Mouse (Mus musculus): Measurements from ENCODE around the gene Mastl. TPM values are rescaled to one million over a fixed set of nuclear protein-coding genes. Genes with fewer than 3 reads are reported as not detected.

Gene Mastl
- polyA plus RNA-seq (2015; fragmentation: Nextera tagmentation; extraction: Ambion mirVana): 8.3 and 8.5 TPM in 2 replicates

GRCm38 (mm10) chr2:23155777-23156607, at the start of gene Mastl, which contains the start of gene Yme1l1:
Gene Mastl, minus strand, starts transcription at chr2:23156024.
Gene Yme1l1, plus strand, starts transcription at chr2:23156369.
- under 1% methylated on average over 61 of the region's 61 CpGs for WGBS (ENCODE audit: insufficient replicate concordance)
- DNase-seq: peak; percentile 96
- Histone ChIP-seq H3K4me2 (peak within 1 kb of the TSS; percentile 73), H3K27me3 (no peaks in the 10 kb centered on the region), H3K4me3 (replicated peaks) (peak within 1 kb of the TSS; percentile 82), H3K27ac (peak within 1 kb of the TSS; percentile 100), H3K4me1 (replicated peaks) (peaks cover 42% of the 10 kb centered on the region), H3K9ac (peak within 1 kb of the TSS; percentile 83), H3K36me3 (peaks cover 6% of the 10 kb centered on the region; the same call in 1 of the 2 replicates), H3K9me3 (replicated peaks) (no peaks in the 10 kb centered on the region)
- peak; percentile 97 for ATAC-seq (ENCODE audit: low read depth)

- Histone ChIP-seq H3K4me1 (replicated peaks) (0 out of 2 replicates have a peak, but pooled peaks cover 5% of the 10 kb centered on the region), H3K36me3 (peaks cover 14% of the 10 kb centered on the region), H3K4me2 (no peak overlapping the region), H3K27me3 (no peaks in the 10 kb centered on the region), H3K9ac (no peak overlapping the region), H3K27ac (no peak overlapping the region), H3K9me3 (replicated peaks) (no peaks in the 10 kb centered on the region), H3K4me3 (replicated peaks) (no peak overlapping the region)
- DNase-seq (no peak), ATAC-seq (ENCODE audit: low read depth) (no peak)
- WGBS (ENCODE audit: insufficient replicate concordance): 48% methylated on average over 15 of the region's 15 CpGs
Measured at GRCm38 (mm10) chr2:23202900-23203670, 47.3 kb upstream of the Mastl start.

GRCm38 (mm10) chr2:23201034-23201433, 45.2 kb upstream of the Mastl start:
- peaks cover 23% of the 10 kb centered on the region for H3K36me3 ChIP-seq
- H3K27ac ChIP-seq: no peak overlapping the region
- H3K9me3 ChIP-seq (replicated peaks): no peaks in the 10 kb centered on the region
- H3K9ac ChIP-seq: no peak overlapping the region
- no peak overlapping the region for H3K4me3 ChIP-seq (replicated peaks)
- 0 out of 2 replicates have a peak, but pooled peaks cover 5% of the 10 kb centered on the region for H3K4me1 ChIP-seq (replicated peaks)
- H3K4me2 ChIP-seq: no peak overlapping the region
- H3K27me3 ChIP-seq: no peaks in the 10 kb centered on the region
- 63% methylated on average over 1 of the region's 1 CpGs for WGBS (ENCODE audit: insufficient replicate concordance)
- DNase-seq: no peak
- ATAC-seq (ENCODE audit: low read depth): no peak

GRCm38 (mm10) chr2:23194366-23194765, 38.5 kb upstream of the Mastl start:
- Histone ChIP-seq H3K27ac (no peak overlapping the region), H3K4me1 (replicated peaks) (no peaks in the 10 kb centered on the region), H3K9me3 (replicated peaks) (no peaks in the 10 kb centered on the region), H3K4me3 (replicated peaks) (no peak overlapping the region), H3K36me3 (peaks cover 68% of the 10 kb centered on the region), H3K27me3 (no peaks in the 10 kb centered on the region), H3K9ac (no peak overlapping the region), H3K4me2 (no peak overlapping the region)
- DNase-seq: no peak
- 80% methylated on average over 1 of the region's 1 CpGs for WGBS (ENCODE audit: insufficient replicate concordance)
- ATAC-seq (ENCODE audit: low read depth): no peak

- Histone ChIP-seq H3K4me1 (replicated peaks) (no peaks in the 10 kb centered on the region), H3K27ac (no peak overlapping the region), H3K36me3 (peaks cover 64% of the 10 kb centered on the region), H3K9ac (no peak overlapping the region), H3K27me3 (no peaks in the 10 kb centered on the region), H3K9me3 (replicated peaks) (no peaks in the 10 kb centered on the region), H3K4me2 (no peak overlapping the region), H3K4me3 (replicated peaks) (no peak overlapping the region)
- WGBS (ENCODE audit: insufficient replicate concordance): 71% methylated on average over 3 of the region's 3 CpGs
- ATAC-seq (ENCODE audit: low read depth): no peak
- DNase-seq: no peak
Measured at GRCm38 (mm10) chr2:23172305-23172704, 16.5 kb upstream of the Mastl start.

GRCm38 (mm10) chr2:23156608-23157081, 821 bp upstream of the Mastl start:
- H3K27ac ChIP-seq: peak overlapping the region; percentile 100
- peak; percentile 4; the same call in 1 of the 2 replicates for ATAC-seq (ENCODE audit: low read depth)

GRCm38 (mm10) chr2:23155199-23155621, 614 bp downstream of the Mastl start:
- H3K36me3 ChIP-seq: peaks cover 12% of the 10 kb centered on the region; the same call in 1 of the 2 replicates
- no peak for DNase-seq
- peak overlapping the region; percentile 82 for H3K4me3 ChIP-seq (replicated peaks)
- H3K9me3 ChIP-seq (replicated peaks): no peaks in the 10 kb centered on the region
- peak overlapping the region; percentile 100 for H3K27ac ChIP-seq
- H3K9ac ChIP-seq: peak overlapping the region; percentile 83
- H3K4me1 ChIP-seq (replicated peaks): peaks cover 42% of the 10 kb centered on the region
- peak overlapping the region; percentile 73 for H3K4me2 ChIP-seq
- H3K27me3 ChIP-seq: no peaks in the 10 kb centered on the region
- peak; percentile 27 for ATAC-seq (ENCODE audit: low read depth)
- WGBS (ENCODE audit: insufficient replicate concordance): 3% methylated on average over 5 of the region's 5 CpGs

More at GRCm38 (mm10) chr2:23156608-23157081, 821 bp upstream of the Mastl start:
- no peaks in the 10 kb centered on the region for H3K9me3 ChIP-seq (replicated peaks)
- no peak for DNase-seq
- WGBS (ENCODE audit: insufficient replicate concordance): 0% methylated on average over 17 of the region's 17 CpGs
- H3K4me1 ChIP-seq (replicated peaks): peaks cover 42% of the 10 kb centered on the region
- H3K4me2 ChIP-seq: peak overlapping the region; percentile 73
- H3K27me3 ChIP-seq: no peaks in the 10 kb centered on the region
- H3K9ac ChIP-seq: peak overlapping the region; percentile 77
- H3K4me3 ChIP-seq (replicated peaks): peak overlapping the region; percentile 82
- peaks cover 7% of the 10 kb centered on the region for H3K36me3 ChIP-seq

- Histone ChIP-seq H3K4me2 (no peak overlapping the region), H3K4me3 (replicated peaks) (no peak overlapping the region), H3K9me3 (replicated peaks) (no peaks in the 10 kb centered on the region), H3K27ac (no peak overlapping the region), H3K36me3 (peaks cover 33% of the 10 kb centered on the region), H3K9ac (no peak overlapping the region), H3K27me3 (no peaks in the 10 kb centered on the region), H3K4me1 (replicated peaks) (no peaks in the 10 kb centered on the region)
- ATAC-seq (ENCODE audit: low read depth) (no peak), DNase-seq (no peak)
Measured at GRCm38 (mm10) chr2:23119573-23119972, 36.3 kb downstream of the Mastl start.

GRCm38 (mm10) chr2:23102266-23102665, 53.6 kb downstream of the Mastl start:
- no peaks in the 10 kb centered on the region for H3K4me1 ChIP-seq (replicated peaks)
- H3K27ac ChIP-seq: no peak overlapping the region
- H3K27me3 ChIP-seq: no peaks in the 10 kb centered on the region
- no peak for ATAC-seq (ENCODE audit: low read depth)
- no peak overlapping the region for H3K9ac ChIP-seq
- peaks cover 9% of the 10 kb centered on the region; the same call in 1 of the 2 replicates for H3K36me3 ChIP-seq
- H3K4me2 ChIP-seq: no peak overlapping the region
- DNase-seq: no peak
- H3K9me3 ChIP-seq (replicated peaks): no peaks in the 10 kb centered on the region
- H3K4me3 ChIP-seq (replicated peaks): no peak overlapping the region

- Histone ChIP-seq H3K9ac (no peak overlapping the region), H3K9me3 (replicated peaks) (no peaks in the 10 kb centered on the region), H3K27ac (no peak overlapping the region), H3K27me3 (no peaks in the 10 kb centered on the region), H3K4me2 (no peak overlapping the region), H3K4me1 (replicated peaks) (no peaks in the 10 kb centered on the region), H3K4me3 (replicated peaks) (no peak overlapping the region), H3K36me3 (peaks cover 27% of the 10 kb centered on the region)
- no peak for ATAC-seq (ENCODE audit: low read depth)
- no peak for DNase-seq
Measured at GRCm38 (mm10) chr2:23097028-23097427, 58.8 kb downstream of the Mastl start.

GRCm38 (mm10) chr2:23092216-23092615, 63.6 kb downstream of the Mastl start:
- no peak overlapping the region for H3K4me3 ChIP-seq (replicated peaks)
- ATAC-seq (ENCODE audit: low read depth) (no peak), DNase-seq (peak; percentile 33)
- H3K4me2 ChIP-seq: no peak overlapping the region
- no peaks in the 10 kb centered on the region for H3K4me1 ChIP-seq (replicated peaks)
- no peak overlapping the region for H3K9ac ChIP-seq
- WGBS (ENCODE audit: insufficient replicate concordance): 35% methylated on average over 5 of the region's 5 CpGs
- no peaks in the 10 kb centered on the region for H3K9me3 ChIP-seq (replicated peaks)
- no peak overlapping the region for H3K27ac ChIP-seq
- no peaks in the 10 kb centered on the region for H3K27me3 ChIP-seq
- H3K36me3 ChIP-seq: peaks cover 38% of the 10 kb centered on the region

Data from liver, embryonic 13.5 days (tissue).